ENCODE assay signal across 24 mouse cellular contexts in genomic region chr19:45271986-45272385, GRCm38 (mm10). TPM values are rescaled to one million over a fixed set of nuclear protein-coding genes. Genes with fewer than 3 reads are reported as not detected.
DNase-seq lines count a peak whose midpoint lies in the region; ATAC-seq and TF ChIP-seq lines count a peak whose summit lies in the region.
"Had no signal": no experiment of that assay in that cellular context is flagged by ENCODE, and none has a peak within 500 bp of the region (broad histone marks: within the 10 kb centered on the region; RNA-seq: fewer than 3 reads in every experiment).

No protein-coding gene starts in this region.

- no peak for TF ChIP-seq POLR2A in ES-Bruce4 (IDR thresholded peaks at IDR 0.05; ENCODE audit: insufficient read depth, low read length)

- TF ChIP-seq CTCF in ES-Bruce4 (IDR thresholded peaks at IDR 0.05; ENCODE audit: low read depth, low read length): no peak

- H3K4me2 ChIP-seq in heart, embryonic 12.5 days: no peak overlapping the region
- H3K4me2 ChIP-seq: embryonic facial prominence, embryonic 15.5 days; forebrain, embryonic 15.5 days; heart, embryonic 15.5 days; hindbrain, embryonic 13.5 days had no signal

- no peak for DNase-seq in heart, embryonic 10.5 days (ENCODE audit: low spot score)
- DNase-seq in ES-E14 (ENCODE audit: low read depth, low spot score): peak; percentile 74
- DNase-seq in limb, embryonic 10.5 days (ENCODE audit: low spot score): peak; percentile 45
- no peak for DNase-seq in left cerebral cortex, adult 18-20 months (ENCODE audit: low spot score in 2 of 2)
- DNase-seq: adrenal gland, adult 8-10 months; cerebellum, adult 18-20 months; cerebellum, adult 9-11 months; cerebellum, postnatal 36 days; gastrocnemius, postnatal 36 days; heart, adult 11 months; heart, postnatal 14 days had no signal

- ATAC-seq in heart, embryonic 12.5 days (ENCODE audit: insufficient number of reproducible peaks, low FRiP score): no peak
- ATAC-seq in inflammation-experienced regulatory T-cells, adult 6 months: no peak
- ATAC-seq: forebrain, embryonic 15.5 days; hindbrain, postnatal 0 days; intestine, embryonic 16.5 days had no signal

- H3K9ac ChIP-seq in heart, embryonic 12.5 days: no peak overlapping the region
- H3K9ac ChIP-seq in ES-Bruce4 (ENCODE audit: low read depth, poor library complexity, severe bottlenecking) (no peak overlapping the region), ES-E14 (ENCODE audit: insufficient read depth, low read depth, low read length, poor library complexity, severe bottlenecking) (no peak overlapping the region)
- H3K9ac ChIP-seq: embryonic facial prominence, embryonic 15.5 days; forebrain, embryonic 15.5 days; heart, embryonic 15.5 days; hindbrain, embryonic 13.5 days had no signal

- no peak overlapping the region for H3K4me3 ChIP-seq in heart, embryonic 10.5 days
- no peak overlapping the region for H3K4me3 ChIP-seq in heart, embryonic 12.5 days
- H3K4me3 ChIP-seq in ES-Bruce4 (ENCODE audit: low read depth, low read length) (no peak overlapping the region), ES-E14 (ENCODE audit: insufficient read depth in 1 of 2, low read depth in 1 of 2, low read length in 2 of 2, poor library complexity in 1 of 2, severe bottlenecking in 1 of 2) (no peak overlapping the region)
- no peak overlapping the region for H3K4me3 ChIP-seq in limb, embryonic 10.5 days
- H3K4me3 ChIP-seq: embryonic facial prominence, embryonic 15.5 days; forebrain, embryonic 15.5 days; heart, embryonic 15.5 days; hindbrain, embryonic 13.5 days had no signal

- H3K4me1 ChIP-seq in heart, embryonic 10.5 days: peaks cover 26% of the 10 kb centered on the region
- H3K4me1 ChIP-seq in heart, embryonic 12.5 days (replicated peaks): peaks cover 15% of the 10 kb centered on the region
- H3K4me1 ChIP-seq in ES-Bruce4 (ENCODE audit: control insufficient read depth, insufficient read depth, low read length) (peaks cover 3% of the 10 kb centered on the region), ES-E14 (ENCODE audit: control insufficient read depth in 2 of 2, insufficient read depth in 2 of 2, low read length in 2 of 2, poor library complexity in 1 of 2) (peaks cover 0 to 20% of the 10 kb centered on the region in 2 experiments; a peak in 2 of 4 replicates)
- peaks cover 33% of the 10 kb centered on the region for H3K4me1 ChIP-seq in limb, embryonic 10.5 days
- H3K4me1 ChIP-seq: forebrain, embryonic 15.5 days had no signal

- no peaks in the 10 kb centered on the region for H3K9me3 ChIP-seq in heart, embryonic 10.5 days
- no peaks in the 10 kb centered on the region for H3K9me3 ChIP-seq in heart, embryonic 12.5 days (replicated peaks)
- no peaks in the 10 kb centered on the region for H3K9me3 ChIP-seq in ES-Bruce4 (replicated peaks; ENCODE audit: control insufficient read depth, insufficient read depth, low read length, poor library complexity, severe bottlenecking)
- H3K9me3 ChIP-seq in ES-E14 (ENCODE audit: control insufficient read depth, insufficient read depth, low read depth, low read length): no peaks in the 10 kb centered on the region
- no peaks in the 10 kb centered on the region for H3K9me3 ChIP-seq in limb, embryonic 10.5 days (replicated peaks)
- H3K9me3 ChIP-seq: embryonic facial prominence, embryonic 15.5 days; forebrain, embryonic 15.5 days; heart, embryonic 15.5 days; hindbrain, embryonic 13.5 days had no signal

- in situ Hi-C loops in ES-E14 (cut with MboI; ENCODE audit: low sequenced_read_pairs in 2 of 2, unreplicated experiment in 2 of 2): no loop called here

- 25% methylated on average over 10 of the region's 10 CpGs for WGBS in heart, embryonic 10.5 days
- 38% methylated on average over 10 of the region's 10 CpGs for WGBS in heart, embryonic 12.5 days
- 27% methylated on average over 10 of the region's 10 CpGs for WGBS in limb, embryonic 10.5 days

- TF ChIP-seq EP300 in ES-Bruce4 (IDR thresholded peaks at IDR 0.05; ENCODE audit: insufficient read depth, low read depth, low read length): peak; percentile 76

- H3K36me3 ChIP-seq in heart, embryonic 10.5 days: no peaks in the 10 kb centered on the region
- no peaks in the 10 kb centered on the region for H3K36me3 ChIP-seq in heart, embryonic 12.5 days
- H3K36me3 ChIP-seq in ES-Bruce4 (ENCODE audit: control insufficient read depth, insufficient read depth, low read length, poor library complexity, severe bottlenecking) (no peaks in the 10 kb centered on the region), ES-E14 (ENCODE audit: control insufficient read depth, insufficient read depth, low read length, poor library complexity, severe bottlenecking) (no peaks in the 10 kb centered on the region)
- no peaks in the 10 kb centered on the region for H3K36me3 ChIP-seq in limb, embryonic 10.5 days
- H3K36me3 ChIP-seq: embryonic facial prominence, embryonic 15.5 days; forebrain, embryonic 15.5 days; heart, embryonic 15.5 days; hindbrain, embryonic 13.5 days had no signal

- H3K27me3 ChIP-seq in heart, embryonic 10.5 days (ENCODE audit: insufficient read depth, poor library complexity, severe bottlenecking): peaks cover 28% of the 10 kb centered on the region
- H3K27me3 ChIP-seq in heart, embryonic 12.5 days (replicated peaks): peaks cover 26% of the 10 kb centered on the region
- no peaks in the 10 kb centered on the region for H3K27me3 ChIP-seq in ES-Bruce4 (ENCODE audit: control insufficient read depth, insufficient read depth, low read length, poor library complexity, severe bottlenecking)
- peaks cover 13% of the 10 kb centered on the region; the same call in 1 of the 2 replicates for H3K27me3 ChIP-seq in limb, embryonic 10.5 days (ENCODE audit: low read depth, poor library complexity, severe bottlenecking)
- H3K27me3 ChIP-seq: embryonic facial prominence, embryonic 15.5 days had no signal

- H3K27ac ChIP-seq in heart, embryonic 10.5 days: 0 out of 2 replicates have a peak overlapping the region, but pooled peaks have one; percentile 36
- no peak overlapping the region for H3K27ac ChIP-seq in heart, embryonic 12.5 days (ENCODE audit: poor library complexity, severe bottlenecking)
- no peak overlapping the region for H3K27ac ChIP-seq in ES-Bruce4 (ENCODE audit: insufficient read depth, low read length)
- no peak overlapping the region for H3K27ac ChIP-seq in ES-E14 (ENCODE audit: insufficient read depth, low read depth, low read length, poor library complexity, severe bottlenecking)
- peak overlapping the region; percentile 55; the same call in 1 of the 2 replicates for H3K27ac ChIP-seq in limb, embryonic 10.5 days
- H3K27ac ChIP-seq: embryonic facial prominence, embryonic 15.5 days; forebrain, embryonic 15.5 days; heart, embryonic 15.5 days; hindbrain, embryonic 13.5 days; hindbrain, postnatal 0 days had no signal

TF ChIP-seq in ES-E14, 5 proteins besides CTCF, POLR2A, EP300 and RAD21:
- TF ChIP-seq ZNF384 (IDR thresholded peaks at IDR 0.05; ENCODE audit: low read depth, low read length): no peak
- peak; percentile 83 for TF ChIP-seq MAFK (IDR thresholded peaks at IDR 0.05; ENCODE audit: insufficient read depth, low read depth, low read length)
- TF ChIP-seq ZC3H11A (IDR thresholded peaks at IDR 0.05; ENCODE audit: borderline replicate concordance, low read depth, low read length): no peak

RNA-seq across cellular contexts. Expression of gene Lbx1, which starts 36.4 kb away (rescaled TPM):
- 0.20 and 1.0 TPM in 2 replicates for polyA plus RNA-seq in heart, embryonic 10.5 days (2016; fragmentation: Nextera tagmentation; extraction: Ambion mirVana)
- polyA plus RNA-seq in heart, embryonic 12.5 days (2016; fragmentation: Nextera tagmentation; extraction: Ambion mirVana): not detected in 2 replicates
- polyA plus RNA-seq in ES-Bruce4 (2011; ENCODE audit: insufficient read depth, insufficient read length, low read depth, missing spikeins): not detected in 2 replicates
- total RNA-seq in ES-E14 (2012; rRNA removed): 0.16 and 0.22 TPM in 2 replicates
- polyA plus RNA-seq in limb, embryonic 10.5 days (2016; fragmentation: Nextera tagmentation; extraction: Ambion mirVana): 3.9 and 6.3 TPM in 2 replicates
- not detected for polyA plus RNA-seq in inflammation-experienced regulatory T-cells, adult 6 months (2017; shearing (Covaris generic))
- not detected for total RNA-seq in left cerebral cortex, adult 18-20 months (2021)
- total RNA-seq: adrenal gland, adult 8-10 months; CH12.LX; heart, postnatal 14 days; hematopoietic stem cell, adult 5-6 weeks; MEL had no signal
- polyA plus RNA-seq: forebrain, embryonic 11.5 days; forebrain, embryonic 15.5 days; heart, embryonic 15.5 days; intestine, embryonic 16.5 days had no signal

Comparison
In these comparisons a context has a peak if more than half of its experiments do, and no peak if none do; other contexts are left out.
1. H3K27ac ChIP-seq: peak in heart, embryonic 10.5 days (single experiment) and limb, embryonic 10.5 days (single experiment); none in heart, embryonic 12.5 days (single experiment), ES-Bruce4 (single experiment) and ES-E14 (single experiment).
2. DNase-seq: peak in ES-E14 (single experiment) and limb, embryonic 10.5 days (single experiment); none in heart, embryonic 10.5 days (single experiment) and left cerebral cortex, adult 18-20 months (0 of 2).